Mouse (Mus musculus): ENCODE results near the gene Hoxa6. TPM values are rescaled to one million over a fixed set of nuclear protein-coding genes. Genes with fewer than 3 reads are reported as not detected.

Gene Hoxa6
- polyA plus RNA-seq, 1 experiment from 2014 or later, result 4.4 TPM

DNA sequence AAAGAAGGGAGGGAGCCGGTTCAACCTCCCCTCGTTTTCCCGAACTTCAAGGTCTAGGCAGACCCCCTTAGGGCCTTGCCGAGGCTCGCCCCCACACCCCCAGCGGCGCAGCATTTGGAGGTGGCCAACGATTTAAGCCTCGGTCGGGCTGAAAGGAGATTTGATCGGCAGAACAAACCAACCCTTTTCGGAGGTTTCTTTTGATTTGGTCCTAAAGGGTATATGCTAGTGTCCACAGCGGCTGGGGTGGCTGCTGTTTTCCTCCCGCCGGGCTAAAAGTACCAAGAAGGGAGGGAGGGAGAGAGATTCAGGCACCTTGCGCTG is 40.9 kb upstream of the Hoxa6 start:
- H3K27ac ChIP-seq (ENCODE audit: low read depth, low read length), result peak overlapping the region; percentile 88

GRCm38 (mm10) chr6:52248638-52249414 is 40.3 kb upstream of the Hoxa6 start:
- Histone ChIP-seq H3K4me3 (ENCODE audit: low read length) (peak overlapping the region; percentile 75), H3K4me1 (ENCODE audit: control insufficient read depth, insufficient read depth, low read length) (peaks cover 32% of the 10 kb centered on the region), H3K9me3 (ENCODE audit: control insufficient read depth, low read length) (no peaks in the 10 kb centered on the region), H3K27ac (ENCODE audit: low read depth, low read length) (peak overlapping the region; percentile 88), H3K9ac (ENCODE audit: low read depth, low read length) (peak overlapping the region; percentile 75), H3K27me3 (ENCODE audit: control insufficient read depth, insufficient read depth, low read length) (peaks cover 29% of the 10 kb centered on the region), H3K36me3 (ENCODE audit: control insufficient read depth, insufficient read depth, low read length) (no peaks in the 10 kb centered on the region), H3K4me2 (replicated peaks; ENCODE audit: low read depth, low read length) (peak overlapping the region; percentile 83)
- ATAC-seq (ENCODE audit: low FRiP score, low TSS enrichment), result no peak
- 3% methylated on average over 27 of the region's 27 CpGs for WGBS

More for the DNA sequence above, 40.9 kb upstream of the Hoxa6 start:
- H3K27me3 ChIP-seq (ENCODE audit: control insufficient read depth, insufficient read depth, low read length), result peaks cover 29% of the 10 kb centered on the region
- ATAC-seq (ENCODE audit: low FRiP score, low TSS enrichment), result no peak
- H3K4me1 ChIP-seq (ENCODE audit: control insufficient read depth, insufficient read depth, low read length), result peaks cover 32% of the 10 kb centered on the region
- no peaks in the 10 kb centered on the region for H3K9me3 ChIP-seq (ENCODE audit: control insufficient read depth, low read length)
- 6% methylated on average over 16 of the region's 16 CpGs for whole genome bisulfite sequencing
- H3K36me3 ChIP-seq (ENCODE audit: control insufficient read depth, insufficient read depth, low read length), result no peaks in the 10 kb centered on the region
- H3K9ac ChIP-seq (ENCODE audit: low read depth, low read length), result peak overlapping the region; percentile 75
- peak overlapping the region; percentile 75 for H3K4me3 ChIP-seq (ENCODE audit: low read length)
- H3K4me2 ChIP-seq (replicated peaks; ENCODE audit: low read depth, low read length), result peak overlapping the region; percentile 83

DNA sequence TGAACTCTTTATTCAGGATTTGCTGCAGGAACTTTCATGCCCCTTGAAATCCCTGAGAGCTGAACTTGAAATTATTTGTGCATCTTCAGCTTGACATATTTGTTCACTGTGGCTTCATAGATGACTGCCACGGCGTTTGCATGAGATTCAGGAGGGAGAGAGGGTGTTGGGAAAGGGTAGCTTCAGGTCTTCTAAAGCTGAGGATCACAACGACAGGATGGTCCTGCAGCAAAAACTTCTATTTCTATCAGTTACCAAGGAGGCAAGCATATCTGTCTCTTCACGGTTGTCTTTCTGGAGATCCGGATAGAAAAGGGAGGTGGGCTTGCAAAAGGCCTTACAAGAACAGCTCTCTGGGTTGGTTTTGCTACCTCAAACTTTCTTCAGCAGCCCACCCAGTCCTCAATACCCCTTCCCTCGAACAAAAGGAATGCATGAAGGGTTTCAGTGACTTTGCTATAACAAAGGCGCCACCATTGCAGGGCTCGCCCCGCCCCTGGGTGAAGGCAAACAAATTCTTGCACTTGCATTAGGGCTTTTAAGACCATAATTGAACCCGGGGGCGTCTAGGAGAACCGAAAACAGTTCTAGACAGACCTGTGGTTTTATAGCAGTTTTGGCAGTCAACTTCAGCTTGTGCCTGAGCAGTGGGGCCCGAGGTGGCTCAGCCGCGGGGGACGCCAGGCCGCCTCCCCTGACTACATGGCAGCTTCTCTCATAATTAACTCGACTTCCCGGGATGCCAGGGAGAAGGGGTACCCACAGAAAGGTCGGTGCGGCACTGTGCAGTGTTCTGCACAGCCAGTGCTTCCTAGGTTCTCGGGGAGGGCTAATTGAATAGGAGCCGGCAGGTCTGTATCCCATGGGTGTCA is 39.5 kb upstream of the Hoxa6 start:
- Histone ChIP-seq H3K4me3 (ENCODE audit: low read length) (peak overlapping the region; percentile 75), H3K27ac (ENCODE audit: low read depth, low read length) (peak overlapping the region; percentile 88), H3K4me2 (replicated peaks; ENCODE audit: low read depth, low read length) (peak overlapping the region; percentile 83), H3K9me3 (ENCODE audit: control insufficient read depth, low read length) (no peaks in the 10 kb centered on the region), H3K36me3 (ENCODE audit: control insufficient read depth, insufficient read depth, low read length) (no peaks in the 10 kb centered on the region), H3K4me1 (ENCODE audit: control insufficient read depth, insufficient read depth, low read length) (peaks cover 26% of the 10 kb centered on the region), H3K27me3 (ENCODE audit: control insufficient read depth, insufficient read depth, low read length) (peaks cover 23% of the 10 kb centered on the region), H3K9ac (ENCODE audit: low read depth, low read length) (peak overlapping the region; percentile 75)
- WGBS, result 4% methylated on average over 23 of the region's 23 CpGs
- no peak for ATAC-seq (ENCODE audit: low FRiP score, low TSS enrichment)

- ATAC-seq (ENCODE audit: low FRiP score, low TSS enrichment), result no peak
- Histone ChIP-seq H3K9me3 (ENCODE audit: control insufficient read depth, low read length) (no peaks in the 10 kb centered on the region), H3K4me3 (ENCODE audit: low read length) (peak overlapping the region; percentile 75), H3K4me2 (replicated peaks; ENCODE audit: low read depth, low read length) (peak overlapping the region; percentile 83), H3K27ac (ENCODE audit: low read depth, low read length) (peak overlapping the region; percentile 96), H3K4me1 (ENCODE audit: control insufficient read depth, insufficient read depth, low read length) (peaks cover 17% of the 10 kb centered on the region; the same call in 1 of the 2 replicates), H3K36me3 (ENCODE audit: control insufficient read depth, insufficient read depth, low read length) (no peaks in the 10 kb centered on the region), H3K9ac (ENCODE audit: low read depth, low read length) (peak overlapping the region; percentile 89), H3K27me3 (ENCODE audit: control insufficient read depth, insufficient read depth, low read length) (peaks cover 13% of the 10 kb centered on the region)
- WGBS, result 3% methylated on average over 3 of the region's 3 CpGs
Measured at GRCm38 (mm10) chr6:52246916-52247315, 38.4 kb upstream of the Hoxa6 start.

DNA sequence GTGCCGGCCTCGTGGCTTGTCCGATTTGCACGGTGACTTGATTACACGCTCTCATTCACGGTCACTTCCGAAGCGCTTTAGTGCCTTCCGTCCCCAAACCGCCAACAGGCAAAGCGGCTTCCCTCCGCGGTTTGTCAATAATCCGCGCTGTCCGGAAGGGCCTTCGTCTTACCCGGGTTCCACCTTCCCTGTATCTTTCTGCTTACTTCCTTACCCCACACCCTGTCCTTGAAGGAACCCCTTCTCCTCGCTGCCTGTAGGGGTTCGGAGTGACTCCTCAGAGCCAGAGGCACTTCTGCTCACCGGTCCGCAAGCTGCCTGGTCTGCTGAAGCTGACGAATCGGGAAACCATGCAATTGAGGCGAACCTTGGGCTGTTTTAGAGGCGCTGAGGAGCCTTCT is 37.9 kb upstream of the Hoxa6 start:
- H3K9me3 ChIP-seq (ENCODE audit: control insufficient read depth, low read length), result no peaks in the 10 kb centered on the region
- peak overlapping the region; percentile 83 for H3K4me2 ChIP-seq (replicated peaks; ENCODE audit: low read depth, low read length)
- peak overlapping the region; percentile 75 for H3K4me3 ChIP-seq (ENCODE audit: low read length)
- ATAC-seq (ENCODE audit: low FRiP score, low TSS enrichment), result no peak
- peak overlapping the region; percentile 89 for H3K9ac ChIP-seq (ENCODE audit: low read depth, low read length)
- H3K27ac ChIP-seq (ENCODE audit: low read depth, low read length), result peak overlapping the region; percentile 96
- WGBS, result 1% methylated on average over 26 of the region's 26 CpGs
- peaks cover 22% of the 10 kb centered on the region for H3K4me1 ChIP-seq (ENCODE audit: control insufficient read depth, insufficient read depth, low read length)
- H3K27me3 ChIP-seq (ENCODE audit: control insufficient read depth, insufficient read depth, low read length), result peaks cover 10% of the 10 kb centered on the region
- H3K36me3 ChIP-seq (ENCODE audit: control insufficient read depth, insufficient read depth, low read length), result no peaks in the 10 kb centered on the region

- Histone ChIP-seq H3K36me3 (ENCODE audit: control insufficient read depth, insufficient read depth, low read length) (no peaks in the 10 kb centered on the region), H3K9ac (ENCODE audit: low read depth, low read length) (peak within 1 kb of the TSS; percentile 89), H3K4me2 (replicated peaks; ENCODE audit: low read depth, low read length) (peak within 1 kb of the TSS; percentile 83), H3K27ac (ENCODE audit: low read depth, low read length) (peak within 1 kb of the TSS; percentile 96), H3K4me1 (ENCODE audit: control insufficient read depth, insufficient read depth, low read length) (peaks cover 26% of the 10 kb centered on the region), H3K4me3 (ENCODE audit: low read length) (peak within 1 kb of the TSS; percentile 75), H3K9me3 (ENCODE audit: control insufficient read depth, low read length) (no peaks in the 10 kb centered on the region), H3K27me3 (ENCODE audit: control insufficient read depth, insufficient read depth, low read length) (peaks cover 8% of the 10 kb centered on the region)
- WGBS, result 2% methylated on average over 20 of the region's 20 CpGs
- ATAC-seq (ENCODE audit: low FRiP score, low TSS enrichment), result peak; percentile 66
Measured at GRCm38 (mm10) chr6:52245757-52246142, 37.2 kb upstream of the Hoxa6 start, which contains the start of gene Hoxa11. Gene Hoxa11, minus strand, starts transcription at chr6:52245810.

- Histone ChIP-seq H3K4me1 (ENCODE audit: control insufficient read depth, insufficient read depth, low read length) (peaks cover 24% of the 10 kb centered on the region), H3K36me3 (ENCODE audit: control insufficient read depth, insufficient read depth, low read length) (no peaks in the 10 kb centered on the region), H3K27ac (ENCODE audit: low read depth, low read length) (peak overlapping the region; percentile 96), H3K4me3 (ENCODE audit: low read length) (peak overlapping the region; percentile 75), H3K4me2 (replicated peaks; ENCODE audit: low read depth, low read length) (peak overlapping the region; percentile 83), H3K27me3 (ENCODE audit: control insufficient read depth, insufficient read depth, low read length) (peaks cover 6% of the 10 kb centered on the region), H3K9me3 (ENCODE audit: control insufficient read depth, low read length) (no peaks in the 10 kb centered on the region), H3K9ac (ENCODE audit: low read depth, low read length) (peak overlapping the region; percentile 89)
- peak; percentile 16 for ATAC-seq (ENCODE audit: low FRiP score, low TSS enrichment)
- WGBS, result under 1% methylated on average over 69 of the region's 71 CpGs
Measured at GRCm38 (mm10) chr6:52245040-52245756, 36.7 kb upstream of the Hoxa6 start.

DNA sequence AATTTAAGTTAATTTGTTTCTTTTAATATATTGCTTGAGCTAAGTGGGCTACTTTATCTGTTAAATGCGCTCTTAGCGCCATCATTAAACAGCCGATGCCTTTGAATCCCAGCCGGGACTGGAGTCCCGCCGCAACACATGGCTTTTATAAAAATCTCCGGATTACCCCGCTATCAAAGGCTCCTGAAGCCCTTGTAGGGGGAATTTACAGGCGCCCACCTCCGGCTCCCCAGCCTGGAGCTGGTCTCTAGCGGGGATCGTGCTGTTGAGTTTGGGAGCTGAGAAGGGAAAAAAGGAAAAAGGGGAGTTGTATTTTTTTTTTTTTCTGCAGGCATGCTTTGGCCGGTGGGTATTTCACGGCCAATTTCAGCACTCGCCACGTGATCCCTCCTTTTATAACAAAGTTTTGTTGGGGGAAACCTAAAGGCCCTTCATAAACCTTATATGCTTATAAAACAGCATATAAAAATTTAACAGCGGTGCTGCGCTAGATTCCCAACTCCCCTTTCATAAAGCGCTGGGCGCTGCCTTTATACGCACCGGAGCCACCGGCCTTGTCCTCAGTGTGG is 36.0 kb upstream of the Hoxa6 start:
- H3K27ac ChIP-seq (ENCODE audit: low read depth, low read length), result peak overlapping the region; percentile 96
- H3K4me1 ChIP-seq (ENCODE audit: control insufficient read depth, insufficient read depth, low read length), result peaks cover 19% of the 10 kb centered on the region
- 2% methylated on average over 23 of the region's 23 CpGs for WGBS
- no peaks in the 10 kb centered on the region for H3K9me3 ChIP-seq (ENCODE audit: control insufficient read depth, low read length)
- peak overlapping the region; percentile 83 for H3K4me2 ChIP-seq (replicated peaks; ENCODE audit: low read depth, low read length)
- no peak for ATAC-seq (ENCODE audit: low FRiP score, low TSS enrichment)
- peak overlapping the region; percentile 75 for H3K4me3 ChIP-seq (ENCODE audit: low read length)
- peak overlapping the region; percentile 89 for H3K9ac ChIP-seq (ENCODE audit: low read depth, low read length)
- no peaks in the 10 kb centered on the region; the same call in 1 of the 2 replicates for H3K27me3 ChIP-seq (ENCODE audit: control insufficient read depth, insufficient read depth, low read length)
- no peaks in the 10 kb centered on the region for H3K36me3 ChIP-seq (ENCODE audit: control insufficient read depth, insufficient read depth, low read length)
